Mouse (Mus musculus) heart, embryonic 16.5 days (tissue): ENCODE measurements around the gene Fam170b. TPM values are rescaled to one million over a fixed set of nuclear protein-coding genes. Genes with fewer than 3 reads are reported as not detected.

ENCODE experiments used
- ATAC-seq: fragments of 200-750 bp; cut with Nextera tagmentation; replicated peaks from 2 replicates; pipeline ENCODE4 v1.8.0; 2017; ENCODE audit warnings: moderate number of reproducible peaks; ENCODE audit not compliant: insufficient read depth, low FRiP score; ENCODE audit errors: extremely low read depth
- H3K27ac ChIP-seq: fragments of 300-500 bp; sonication (generic); 2 replicates; pipeline ENCODE4 v1.5.1; 2014; ENCODE audit warnings: mild to moderate bottlenecking, low read length, control low read depth, moderate library complexity
- H3K27me3 ChIP-seq: fragments of 300-500 bp; sonication (generic); 2 replicates; pipeline ENCODE4 v1.6.1; 2014; ENCODE audit warnings: low read length, mixed read lengths; ENCODE audit not compliant: control insufficient read depth, insufficient read depth
- H3K36me3 ChIP-seq: fragments of 300-500 bp; sonication (generic); 2 replicates; pipeline ENCODE4 v1.6.1; 2014; ENCODE audit not compliant: control insufficient read depth, insufficient read depth
- H3K4me1 ChIP-seq: fragments of 300-500 bp; sonication (generic); 2 replicates; pipeline ENCODE4 v1.6.1; 2014; ENCODE audit warnings: low read length, mixed read lengths; ENCODE audit not compliant: control insufficient read depth, insufficient read depth
- H3K4me2 ChIP-seq: fragments of 300-500 bp; sonication (generic); 2 replicates; pipeline ENCODE4 v1.6.1; 2014; ENCODE audit warnings: low read depth, mild to moderate bottlenecking, control low read depth, low read length
- H3K4me3 ChIP-seq: fragments of 300-500 bp; sonication (generic); 2 replicates; pipeline ENCODE4 v1.5.1; 2014; ENCODE audit warnings: mild to moderate bottlenecking, control low read depth, low read length
- H3K9ac ChIP-seq: fragments of 300-500 bp; sonication (generic); 2 replicates; pipeline ENCODE4 v1.6.1; 2014; ENCODE audit warnings: low read length, control low read depth
- H3K9me3 ChIP-seq: fragments of 300-500 bp; sonication (generic); replicated peaks from 2 replicates; pipeline ENCODE4 v1.6.1; 2016; ENCODE audit warnings: low read length; ENCODE audit not compliant: control insufficient read depth
- WGBS: fragments of 180-500 bp; shearing (Covaris S2); extraction: QIAGEN DNeasy Blood & Tissue Kit; methylation state at CpG from one replicate; pipeline ENCODE4 v1.1.7; 2014; 5-methylcytosine and 5-hydroxymethylcytosine counted together
- polyA plus RNA-seq: library from polyadenylated mRNA; unstranded; fragments of >200 nt; fragmentation: Nextera tagmentation; extraction: Ambion mirVana; gene quantifications from 2 replicates; pipeline ENCODE4 v1.2.1, GENCODE M21; 2015

Gene Fam170b
- polyA plus RNA-seq, 1 experiment from 2014 or later: not detected

DNA sequence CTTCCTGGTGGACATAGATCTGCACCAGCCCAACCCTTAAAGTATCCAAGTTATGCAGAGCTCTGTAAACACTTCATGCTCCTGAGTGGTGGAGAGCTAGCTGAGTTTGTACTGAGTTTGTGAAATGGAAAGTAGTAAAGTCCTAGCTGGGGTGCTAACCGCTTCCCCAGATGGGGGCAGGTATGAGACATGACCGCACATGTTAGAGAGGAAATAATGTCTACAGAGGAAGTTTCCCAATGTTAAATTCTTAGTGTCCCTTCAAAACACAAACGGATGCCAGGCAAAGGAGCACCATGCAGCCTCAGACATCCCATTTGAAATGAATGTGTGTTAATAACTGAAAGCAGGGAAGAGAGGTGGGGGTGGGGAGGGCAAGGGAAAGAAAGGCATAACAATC is 9.9 kb upstream of the Fam170b start:
- Histone ChIP-seq H3K4me1 (peaks cover 14% of the 10 kb centered on the region), H3K9ac (no peak overlapping the region), H3K36me3 (no peaks in the 10 kb centered on the region), H3K4me2 (no peak overlapping the region), H3K4me3 (no peak overlapping the region), H3K9me3 (no peaks in the 10 kb centered on the region), H3K27me3 (no peaks in the 10 kb centered on the region), H3K27ac (no peak overlapping the region)
- 75% methylated on average over 3 of the region's 3 CpGs for WGBS
- no peak for ATAC-seq

DNA sequence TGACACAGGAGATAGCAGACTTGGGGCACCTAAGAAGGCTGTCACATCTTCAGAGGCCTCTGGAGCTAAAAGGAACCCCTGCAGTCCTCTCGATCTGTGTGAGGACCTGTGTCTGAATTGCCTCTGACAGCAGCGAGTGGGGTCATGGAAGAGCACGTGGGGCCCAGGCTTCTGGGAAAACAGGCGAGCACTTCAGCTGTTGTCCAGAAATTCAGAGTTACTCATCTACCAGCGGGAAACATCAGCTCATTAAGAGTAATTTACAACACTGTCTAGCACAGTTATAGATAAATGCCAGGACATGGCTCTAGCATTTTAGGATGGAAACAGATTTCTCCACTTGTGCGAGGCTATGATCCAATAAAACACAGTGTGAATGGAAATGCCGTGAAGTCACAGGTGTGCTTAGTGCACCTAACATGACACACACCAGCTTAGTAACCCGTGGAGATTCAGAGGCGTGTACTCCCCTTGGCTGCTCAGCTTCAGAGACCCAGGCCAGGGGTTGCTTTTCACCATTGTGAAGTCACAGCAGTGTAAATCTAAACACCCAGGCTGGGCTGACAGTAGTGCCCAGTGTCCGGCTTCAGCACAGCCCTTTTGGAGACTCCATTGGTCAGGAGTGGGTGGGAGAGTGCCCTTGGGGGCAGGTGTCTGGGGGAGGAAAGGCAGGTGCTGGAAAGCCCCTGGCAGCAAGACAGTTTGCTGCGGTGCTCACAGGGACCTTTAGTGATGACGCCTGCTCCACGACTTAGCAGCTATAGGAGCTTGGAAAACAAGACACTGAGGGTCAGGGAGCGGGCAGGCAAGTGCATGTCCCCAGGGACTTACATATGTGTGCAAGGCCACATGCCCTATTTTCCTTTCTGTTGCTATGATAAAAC is 9.3 kb upstream of the Fam170b start:
- H3K4me3 ChIP-seq: no peak overlapping the region
- no peak overlapping the region for H3K27ac ChIP-seq
- no peak overlapping the region for H3K9ac ChIP-seq
- H3K4me1 ChIP-seq: peaks cover 12% of the 10 kb centered on the region
- H3K36me3 ChIP-seq: no peaks in the 10 kb centered on the region
- 0 out of 2 replicates have a peak, but pooled peaks have one; percentile 18 for ATAC-seq
- no peaks in the 10 kb centered on the region for H3K27me3 ChIP-seq
- 55% methylated on average over 14 of the region's 14 CpGs for WGBS
- H3K4me2 ChIP-seq: no peak overlapping the region
- no peaks in the 10 kb centered on the region for H3K9me3 ChIP-seq

DNA sequence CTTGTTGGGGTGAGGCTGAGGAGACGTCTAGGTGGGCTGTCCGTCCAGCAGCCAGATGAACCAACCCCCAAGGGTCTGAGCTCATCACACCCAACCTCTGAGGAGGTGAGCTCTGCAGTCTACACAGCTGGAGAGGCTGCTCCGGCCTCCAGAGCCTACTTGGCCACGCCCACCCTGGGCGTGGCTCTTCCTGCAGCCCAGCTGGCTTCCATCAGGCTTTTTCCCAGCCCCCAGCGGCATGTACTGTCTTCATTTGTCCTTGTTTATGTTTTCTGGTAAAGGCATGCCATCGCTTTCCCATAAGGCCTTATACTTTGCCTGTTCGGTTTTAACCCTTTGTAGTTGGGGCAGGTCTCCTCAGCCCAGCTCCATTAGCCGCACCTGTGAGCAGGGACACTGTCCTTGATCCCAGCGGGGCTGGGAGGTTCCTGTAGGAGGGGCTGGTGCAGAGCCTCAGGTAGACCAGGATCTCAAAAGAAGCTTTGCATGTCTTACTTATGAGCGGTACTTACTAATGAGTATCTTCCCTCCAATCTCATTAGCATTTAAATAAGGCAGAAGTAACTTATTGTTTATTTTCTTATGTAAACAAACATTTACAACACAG is 8.2 kb upstream of the Fam170b start:
- Histone ChIP-seq H3K9ac (no peak overlapping the region), H3K27me3 (no peaks in the 10 kb centered on the region), H3K27ac (no peak overlapping the region; the same call in 1 of the 2 replicates), H3K4me3 (no peak overlapping the region), H3K4me2 (peak overlapping the region; percentile 27; the same call in 1 of the 2 replicates), H3K4me1 (peaks cover 12% of the 10 kb centered on the region), H3K36me3 (no peaks in the 10 kb centered on the region), H3K9me3 (peaks cover 4% of the 10 kb centered on the region; the same call in 1 of the 2 replicates)
- 16% methylated on average over 11 of the region's 11 CpGs for WGBS
- peak; percentile 66; the same call in 1 of the 2 replicates for ATAC-seq

DNA sequence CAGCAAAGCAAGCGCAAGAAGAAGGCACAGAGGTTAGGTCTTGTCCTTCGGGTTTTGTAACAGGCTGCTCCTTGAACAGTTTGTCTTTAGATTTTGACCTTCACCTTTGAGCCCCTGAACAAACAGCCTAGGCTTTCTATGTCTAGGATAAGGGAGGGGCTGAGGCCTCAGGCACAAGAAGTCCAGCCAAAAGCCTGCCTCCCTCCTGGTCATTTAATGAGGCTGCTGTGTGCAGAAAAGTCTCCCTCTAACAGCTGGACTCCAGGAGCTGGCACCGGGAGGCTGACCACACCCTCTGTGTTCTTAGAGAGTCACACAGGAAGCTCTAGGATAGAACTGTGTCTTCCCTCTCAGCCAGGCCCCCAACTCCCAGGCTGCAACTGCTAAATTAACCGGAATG is 6.6 kb upstream of the Fam170b start:
- 58% methylated on average over 4 of the region's 4 CpGs for WGBS
- H3K36me3 ChIP-seq: no peaks in the 10 kb centered on the region
- no peak overlapping the region for H3K9ac ChIP-seq
- ATAC-seq: no peak
- no peak overlapping the region for H3K4me3 ChIP-seq
- H3K27me3 ChIP-seq: no peaks in the 10 kb centered on the region
- peaks cover 4% of the 10 kb centered on the region; the same call in 1 of the 2 replicates for H3K9me3 ChIP-seq
- peaks cover 12% of the 10 kb centered on the region for H3K4me1 ChIP-seq
- no peak overlapping the region for H3K4me2 ChIP-seq
- no peak overlapping the region for H3K27ac ChIP-seq

DNA sequence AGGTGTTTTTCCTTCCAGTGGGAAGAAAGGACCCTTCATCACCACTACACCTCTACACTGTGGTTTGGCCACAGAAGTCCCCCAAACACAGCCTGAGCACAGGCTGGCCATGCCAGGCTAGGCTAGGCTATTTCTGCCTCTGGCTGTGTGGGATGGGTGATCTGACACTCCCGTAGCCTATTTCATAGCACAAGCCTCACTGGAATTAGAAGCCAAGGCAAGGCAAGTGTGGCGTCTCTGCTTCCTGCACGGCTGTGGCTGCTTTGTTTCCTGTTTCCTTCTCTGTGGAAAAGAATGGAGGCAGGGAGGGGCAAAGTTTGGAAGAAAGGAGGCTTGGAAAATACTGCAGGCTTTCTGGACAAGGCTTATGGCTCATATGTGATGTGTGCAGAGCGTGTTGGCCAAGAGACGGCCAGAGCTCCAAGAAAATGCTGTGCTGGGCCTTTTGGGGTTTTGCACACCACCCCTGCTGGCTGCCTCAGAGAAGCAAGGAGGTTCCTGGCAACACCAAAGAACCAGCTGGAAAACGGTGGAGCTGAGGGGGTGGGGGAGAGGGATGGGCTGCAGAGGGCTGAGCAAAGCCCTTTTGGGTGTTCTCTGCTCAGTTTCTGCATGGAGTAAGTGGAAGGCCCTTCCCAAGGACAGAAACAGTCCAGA is 5.6 kb upstream of the Fam170b start:
- Histone ChIP-seq H3K9ac (no peak overlapping the region), H3K4me1 (peaks cover 12% of the 10 kb centered on the region), H3K27ac (peak overlapping the region; percentile 21), H3K4me2 (no peak overlapping the region), H3K36me3 (no peaks in the 10 kb centered on the region), H3K9me3 (peaks cover 4% of the 10 kb centered on the region; the same call in 1 of the 2 replicates), H3K27me3 (no peaks in the 10 kb centered on the region), H3K4me3 (no peak overlapping the region)
- WGBS: 52% methylated on average over 6 of the region's 6 CpGs
- peak; percentile 16; the same call in 1 of the 2 replicates for ATAC-seq

DNA sequence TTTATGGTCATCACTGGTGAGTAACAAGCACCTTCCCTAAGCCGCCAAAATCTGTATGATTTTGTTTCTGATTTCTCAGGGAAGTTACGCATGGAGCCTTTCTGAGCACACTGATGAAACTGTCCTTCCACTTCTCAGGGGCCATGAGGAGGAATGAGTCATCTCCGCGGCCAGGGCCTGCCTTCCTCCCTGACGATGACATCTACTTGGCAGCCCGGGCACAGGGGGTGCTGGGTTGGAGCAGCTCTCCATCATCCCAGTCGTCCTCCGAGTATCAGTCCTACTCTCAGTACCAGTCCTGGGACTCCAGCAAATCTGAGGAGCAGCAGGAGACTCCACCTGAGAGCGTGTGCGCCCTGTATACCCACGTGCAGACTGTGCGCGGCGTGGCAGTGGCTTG is 1.4 kb downstream of the Fam170b start:
- no peaks in the 10 kb centered on the region for H3K36me3 ChIP-seq
- no peak for ATAC-seq

DNA sequence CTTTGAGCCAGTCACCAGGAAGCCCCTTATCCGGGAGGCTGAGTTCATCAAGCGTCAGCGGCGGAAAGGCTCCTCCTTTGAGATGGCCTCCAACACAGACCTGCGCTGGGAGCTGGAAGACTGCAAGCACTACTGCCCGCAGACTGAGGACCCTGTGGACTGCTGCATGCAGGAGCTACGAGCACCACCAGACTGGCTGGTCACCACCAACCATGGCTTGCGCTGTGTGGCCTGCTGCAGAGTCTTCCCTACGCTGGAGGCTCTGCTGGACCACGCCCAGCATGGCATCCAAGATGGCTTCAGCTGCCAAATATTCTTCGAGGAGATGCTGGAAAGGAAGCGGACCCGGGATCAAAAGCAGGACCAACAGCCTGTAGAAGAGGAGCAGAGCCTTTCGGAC is 1.8 kb downstream of the Fam170b start:
- Histone ChIP-seq H3K9ac (no peak overlapping the region), H3K9me3 (no peaks in the 10 kb centered on the region), H3K4me3 (no peak overlapping the region), H3K27me3 (no peaks in the 10 kb centered on the region; the same call in 1 of the 2 replicates), H3K4me2 (0 out of 2 replicates have a peak overlapping the region, but pooled peaks have one; percentile 1), H3K4me1 (no peaks in the 10 kb centered on the region), H3K27ac (no peak overlapping the region), H3K36me3 (no peaks in the 10 kb centered on the region)
- ATAC-seq: no peak; the same call in 1 of the 2 replicates
- WGBS: 76% methylated on average over 14 of the region's 14 CpGs

More for the DNA sequence above, 1.4 kb downstream of the Fam170b start:
- Histone ChIP-seq H3K27ac (no peak overlapping the region), H3K4me3 (no peak overlapping the region), H3K9ac (no peak overlapping the region), H3K4me1 (no peaks in the 10 kb centered on the region), H3K4me2 (0 out of 2 replicates have a peak overlapping the region, but pooled peaks have one; percentile 1), H3K9me3 (no peaks in the 10 kb centered on the region; the same call in 1 of the 2 replicates), H3K27me3 (no peaks in the 10 kb centered on the region; the same call in 1 of the 2 replicates)
- WGBS: 60% methylated on average over 14 of the region's 14 CpGs

DNA sequence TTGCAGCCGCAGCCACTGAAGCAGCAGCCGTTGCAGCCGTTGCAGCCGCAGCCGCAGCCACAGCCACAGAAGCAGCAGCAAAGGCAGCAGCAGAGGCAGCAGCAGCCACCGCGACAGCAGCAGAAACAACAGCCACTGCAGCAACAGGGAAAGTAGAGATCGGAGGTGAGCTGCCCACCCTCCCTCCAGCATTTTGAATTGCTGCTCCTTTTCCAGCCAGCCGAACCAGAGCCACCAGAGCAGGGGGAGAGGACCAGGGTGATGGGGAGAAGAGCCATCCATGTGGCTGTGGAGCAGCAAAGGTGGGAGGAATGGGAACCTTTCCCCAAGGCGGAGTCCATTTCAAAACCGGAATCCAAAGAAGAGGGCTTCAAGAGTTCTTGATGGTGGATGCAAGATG is 2.4 kb downstream of the Fam170b start:
- Histone ChIP-seq H3K27me3 (no peaks in the 10 kb centered on the region; the same call in 1 of the 2 replicates), H3K36me3 (no peaks in the 10 kb centered on the region), H3K9me3 (no peaks in the 10 kb centered on the region), H3K9ac (no peak overlapping the region), H3K4me2 (no peak overlapping the region), H3K27ac (no peak overlapping the region), H3K4me3 (no peak overlapping the region), H3K4me1 (no peaks in the 10 kb centered on the region)
- no peak for ATAC-seq
- WGBS: 86% methylated on average over 11 of the region's 11 CpGs
